Mouse (Mus musculus) midbrain, embryonic 11.5 days (tissue): Measurements from ENCODE around the gene Sema6d. TPM values are rescaled to one million over a fixed set of nuclear protein-coding genes. Genes with fewer than 3 reads are reported as not detected.
A peak's percentile ranks its signal among the peaks of the same experiment; 100 is the strongest.

ENCODE experiments used
- ATAC-seq: fragments of 200-750 bp; cut with Nextera tagmentation; 2 replicates; pipeline ENCODE4 v1.8.0; 2017; ENCODE audit warnings: moderate TSS enrichment, moderate library complexity; ENCODE audit not compliant: low FRiP score
- DNase-seq: peaks from one replicate; pipeline ENCODE4 v3.0.0; 2015; ENCODE audit warnings: low spot score; ENCODE audit errors: missing footprints
- H3K27ac ChIP-seq: fragments of 300-500 bp; sonication (generic); 2 replicates; pipeline ENCODE4 v1.5.1; 2014; ENCODE audit warnings: low read depth, low read length
- H3K27me3 ChIP-seq: fragments of 300-500 bp; sonication (generic); 2 replicates; pipeline ENCODE4 v1.6.1; 2014; ENCODE audit warnings: mild to moderate bottlenecking, low read length, moderate library complexity, mixed read lengths; ENCODE audit not compliant: control insufficient read depth, insufficient read depth
- H3K36me3 ChIP-seq: fragments of 300-500 bp; sonication (generic); 2 replicates; pipeline ENCODE4 v1.6.1; 2014; ENCODE audit warnings: mild to moderate bottlenecking, low read length, moderate library complexity, mixed read lengths; ENCODE audit not compliant: control insufficient read depth, insufficient read depth
- H3K4me1 ChIP-seq: fragments of 300-500 bp; sonication (generic); 2 replicates; pipeline ENCODE4 v1.6.1; 2014; ENCODE audit warnings: low read length; ENCODE audit not compliant: control insufficient read depth, insufficient read depth
- H3K4me2 ChIP-seq: fragments of 300-500 bp; sonication (generic); 2 replicates; pipeline ENCODE4 v1.6.1; 2014; ENCODE audit warnings: mild to moderate bottlenecking, moderate library complexity
- H3K4me3 ChIP-seq: fragments of 300-500 bp; sonication (generic); 2 replicates; pipeline ENCODE4 v1.5.1; 2014; ENCODE audit warnings: low read depth, low read length
- H3K9ac ChIP-seq: fragments of 300-500 bp; sonication (generic); 2 replicates; pipeline ENCODE4 v1.6.1; 2014; ENCODE audit warnings: low read length
- H3K9me3 ChIP-seq: fragments of 300-500 bp; sonication (generic); 2 replicates; pipeline ENCODE4 v1.6.1; 2016; ENCODE audit warnings: low read length; ENCODE audit not compliant: control insufficient read depth
- WGBS: fragments of 180-500 bp; shearing (Covaris S2); extraction: QIAGEN DNeasy Blood & Tissue Kit; methylation state at CpG from one replicate; pipeline ENCODE4 v1.1.7; 2014; 5-methylcytosine and 5-hydroxymethylcytosine counted together
- polyA plus RNA-seq: library from polyadenylated mRNA; unstranded; fragments of >200 nt; fragmentation: Nextera tagmentation; extraction: Ambion mirVana; gene quantifications from 2 replicates; pipeline ENCODE4 v1.2.1, GENCODE M21; 2014

The Sema6d gene
- polyA plus RNA-seq, 1 experiment from 2014 or later, result 11.1 TPM

GRCm38 (mm10) chr2:124511826-124512225 lies 422.1 kb downstream of the Sema6d start:
- Histone ChIP-seq H3K4me2 (no peak overlapping the region), H3K27ac (no peak overlapping the region), H3K36me3 (no peaks in the 10 kb centered on the region), H3K4me1 (no peaks in the 10 kb centered on the region), H3K27me3 (peaks cover 72% of the 10 kb centered on the region), H3K4me3 (no peak overlapping the region), H3K9ac (no peak overlapping the region), H3K9me3 (no peaks in the 10 kb centered on the region)
- ATAC-seq (no peak), DNase-seq (peak; percentile 6)
- 87% methylated on average over 10 of the region's 10 CpGs for WGBS

DNA sequence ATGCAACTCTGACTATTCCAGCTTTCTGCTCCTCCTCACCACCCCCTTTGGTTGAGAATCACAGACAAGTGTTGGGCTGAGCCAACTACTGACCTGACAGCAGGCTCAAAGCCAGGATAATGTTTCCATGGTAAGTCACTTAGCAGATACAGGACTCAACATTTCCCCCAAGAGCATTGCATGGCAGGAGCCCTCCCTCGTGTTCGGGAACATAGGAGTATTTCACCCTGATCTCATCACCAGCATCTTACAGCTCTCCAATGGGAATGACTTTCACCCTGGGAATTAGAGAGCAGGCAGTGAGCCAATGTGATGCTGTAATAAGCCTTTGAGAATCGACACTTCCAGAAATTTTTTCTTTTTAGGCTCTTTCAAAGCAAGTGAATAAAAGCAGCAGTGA lies 432.7 kb downstream of the Sema6d start:
- Histone ChIP-seq H3K27ac (no peak overlapping the region), H3K4me2 (no peak overlapping the region), H3K36me3 (no peaks in the 10 kb centered on the region), H3K4me3 (no peak overlapping the region), H3K9ac (no peak overlapping the region), H3K4me1 (no peaks in the 10 kb centered on the region), H3K27me3 (no peaks in the 10 kb centered on the region; the same call in 1 of the 2 replicates), H3K9me3 (no peaks in the 10 kb centered on the region)
- ATAC-seq (no peak), DNase-seq (no peak)
- WGBS, result 96% methylated on average over 3 of the region's 3 CpGs

- no peak for ATAC-seq
- no peak overlapping the region for H3K4me3 ChIP-seq
- no peak overlapping the region for H3K27ac ChIP-seq
- H3K9me3 ChIP-seq, result no peaks in the 10 kb centered on the region
- DNase-seq, result no peak
- H3K27me3 ChIP-seq, result no peaks in the 10 kb centered on the region; the same call in 1 of the 2 replicates
- H3K9ac ChIP-seq, result no peak overlapping the region
- no peaks in the 10 kb centered on the region for H3K4me1 ChIP-seq
- WGBS, result 91% methylated on average over 6 of the region's 6 CpGs
- no peak overlapping the region for H3K4me2 ChIP-seq
- H3K36me3 ChIP-seq, result no peaks in the 10 kb centered on the region
Measured at GRCm38 (mm10) chr2:124523667-124524066, 433.9 kb downstream of the Sema6d start.

DNA sequence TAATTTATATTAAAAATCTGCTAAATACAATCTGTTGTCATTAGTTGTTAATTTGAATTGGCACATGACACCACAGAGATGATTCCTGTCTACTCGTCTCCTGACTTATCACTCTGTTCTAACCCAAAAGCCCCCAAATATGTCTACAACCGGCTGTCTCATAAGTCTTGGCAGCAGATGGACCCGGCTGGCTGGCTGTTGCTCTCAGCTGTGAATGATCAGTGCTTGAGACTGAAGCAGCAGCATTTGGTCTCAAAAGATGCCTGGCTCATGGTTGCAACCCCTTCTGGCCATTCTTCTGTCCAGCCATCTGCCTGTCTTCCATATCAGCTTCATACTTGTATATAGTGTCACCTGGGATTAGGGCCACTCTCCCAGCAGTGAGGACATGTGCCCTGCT lies 434.4 kb downstream of the Sema6d start:
- 88% methylated on average over 3 of the region's 3 CpGs for WGBS

GRCm38 (mm10) chr2:124527641-124528040 lies 437.9 kb downstream of the Sema6d start:
- 85% methylated on average over 3 of the region's 3 CpGs for WGBS
- ATAC-seq (no peak), DNase-seq (peak; percentile 57)
- no peaks in the 10 kb centered on the region for H3K4me1 ChIP-seq
- H3K4me3 ChIP-seq, result no peak overlapping the region
- no peak overlapping the region for H3K9ac ChIP-seq
- no peaks in the 10 kb centered on the region for H3K9me3 ChIP-seq
- H3K27me3 ChIP-seq, result no peaks in the 10 kb centered on the region
- no peaks in the 10 kb centered on the region for H3K36me3 ChIP-seq
- H3K4me2 ChIP-seq, result no peak overlapping the region
- H3K27ac ChIP-seq, result no peak overlapping the region

More for the DNA sequence above, 434.4 kb downstream of the Sema6d start:
- Histone ChIP-seq H3K4me3 (no peak overlapping the region), H3K36me3 (no peaks in the 10 kb centered on the region), H3K9ac (no peak overlapping the region), H3K4me2 (no peak overlapping the region), H3K4me1 (no peaks in the 10 kb centered on the region), H3K27ac (no peak overlapping the region), H3K9me3 (no peaks in the 10 kb centered on the region), H3K27me3 (no peaks in the 10 kb centered on the region; the same call in 1 of the 2 replicates)
- ATAC-seq (no peak), DNase-seq (no peak)

DNA sequence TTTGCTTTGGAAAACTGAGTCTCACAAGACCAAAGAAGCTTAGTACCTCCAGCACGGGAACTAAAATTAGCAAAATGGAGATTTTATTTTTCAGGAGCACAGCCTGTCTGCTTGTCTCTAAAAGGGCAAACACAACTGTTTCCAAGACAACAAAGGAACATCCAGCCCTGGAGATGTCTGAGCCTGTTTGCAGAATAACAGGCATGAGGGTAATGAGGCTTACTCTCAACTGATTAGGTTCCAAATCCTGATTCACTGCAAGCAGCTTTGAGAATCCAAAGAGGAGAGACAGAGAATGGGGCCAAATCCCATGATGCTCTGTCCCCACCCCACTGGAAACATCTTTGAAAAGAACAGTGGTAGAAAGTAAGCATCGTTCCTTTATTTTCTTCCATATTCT lies 440.7 kb downstream of the Sema6d start:
- H3K4me1 ChIP-seq, result no peaks in the 10 kb centered on the region
- 64% methylated on average over 2 of the region's 2 CpGs for WGBS
- no peak for DNase-seq

GRCm38 (mm10) chr2:124531062-124531461 lies 441.3 kb downstream of the Sema6d start:
- Histone ChIP-seq H3K27me3 (no peaks in the 10 kb centered on the region), H3K4me2 (no peak overlapping the region), H3K4me3 (no peak overlapping the region), H3K27ac (no peak overlapping the region), H3K9me3 (no peaks in the 10 kb centered on the region), H3K36me3 (no peaks in the 10 kb centered on the region), H3K4me1 (no peaks in the 10 kb centered on the region), H3K9ac (no peak overlapping the region)
- WGBS, result 83% methylated on average over 4 of the region's 4 CpGs
- DNase-seq (peak; percentile 54), ATAC-seq (no peak)

More for the DNA sequence above, 440.7 kb downstream of the Sema6d start:
- no peak for ATAC-seq
- H3K27me3 ChIP-seq, result no peaks in the 10 kb centered on the region
- no peak overlapping the region for H3K9ac ChIP-seq
- H3K27ac ChIP-seq, result no peak overlapping the region
- no peaks in the 10 kb centered on the region for H3K36me3 ChIP-seq
- H3K4me3 ChIP-seq, result no peak overlapping the region
- H3K9me3 ChIP-seq, result no peaks in the 10 kb centered on the region
- no peak overlapping the region for H3K4me2 ChIP-seq

DNA sequence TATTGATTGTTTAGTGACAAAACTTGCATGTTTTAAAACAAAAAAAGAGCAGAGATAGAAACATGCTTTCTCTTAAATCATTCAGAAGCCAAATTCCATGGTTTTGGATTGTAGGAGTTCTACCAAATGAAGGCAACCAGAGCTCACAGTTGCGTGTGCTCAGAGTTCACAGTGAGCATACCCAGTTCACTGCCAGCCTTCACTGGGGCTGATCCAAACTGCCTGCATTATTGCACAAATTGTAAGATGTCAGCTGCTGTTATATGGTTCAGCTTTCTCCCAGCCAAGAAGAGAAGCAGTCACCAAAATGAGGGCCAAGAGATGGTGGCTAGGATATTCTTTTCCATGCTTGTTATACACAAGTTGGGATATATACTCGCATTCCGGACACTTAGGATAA lies 443.1 kb downstream of the Sema6d start:
- Histone ChIP-seq H3K4me3 (no peak overlapping the region), H3K27ac (no peak overlapping the region), H3K27me3 (no peaks in the 10 kb centered on the region), H3K4me2 (no peak overlapping the region), H3K9me3 (no peaks in the 10 kb centered on the region), H3K4me1 (no peaks in the 10 kb centered on the region), H3K9ac (no peak overlapping the region), H3K36me3 (no peaks in the 10 kb centered on the region)
- WGBS, result 92% methylated on average over 3 of the region's 3 CpGs
- ATAC-seq (no peak), DNase-seq (no peak)

DNA sequence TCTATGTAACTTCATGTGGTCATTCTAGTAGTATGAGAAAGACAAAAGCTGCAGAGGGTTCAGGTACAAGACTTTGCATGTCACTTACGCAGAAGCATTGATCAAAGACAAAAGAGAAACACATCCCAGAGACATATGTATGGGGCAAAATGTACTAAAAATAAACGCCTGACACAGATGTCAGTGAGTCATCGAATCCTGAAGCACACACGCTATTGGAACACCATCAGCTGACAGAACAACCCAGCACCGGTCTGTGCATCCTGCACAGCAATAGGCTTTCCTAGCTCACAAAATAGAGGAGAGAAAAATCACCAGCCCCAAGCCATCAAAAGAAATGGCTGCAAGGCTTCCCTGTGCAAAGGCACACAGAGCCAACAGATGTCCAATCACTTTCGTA lies 443.8 kb downstream of the Sema6d start:
- 87% methylated on average over 6 of the region's 6 CpGs for WGBS
- no peaks in the 10 kb centered on the region for H3K9me3 ChIP-seq
- no peak overlapping the region for H3K4me3 ChIP-seq
- no peak overlapping the region for H3K4me2 ChIP-seq
- no peak for ATAC-seq
- no peaks in the 10 kb centered on the region for H3K4me1 ChIP-seq
- H3K36me3 ChIP-seq, result no peaks in the 10 kb centered on the region
- no peaks in the 10 kb centered on the region for H3K27me3 ChIP-seq
- H3K9ac ChIP-seq, result no peak overlapping the region
- no peak overlapping the region for H3K27ac ChIP-seq
- DNase-seq, result peak; percentile 35

- DNase-seq, result peak; percentile 14
- ATAC-seq, result no peak
- Histone ChIP-seq H3K36me3 (no peaks in the 10 kb centered on the region), H3K27me3 (no peaks in the 10 kb centered on the region), H3K9ac (no peak overlapping the region), H3K4me2 (no peak overlapping the region), H3K9me3 (no peaks in the 10 kb centered on the region), H3K4me3 (no peak overlapping the region), H3K27ac (no peak overlapping the region), H3K4me1 (no peaks in the 10 kb centered on the region)
- 58% methylated on average over 3 of the region's 3 CpGs for whole genome bisulfite sequencing
Measured at GRCm38 (mm10) chr2:124550315-124550714, 460.5 kb downstream of the Sema6d start.
